Mouse (Mus musculus) left cerebral cortex, adult 11 months (tissue): Measurements from ENCODE around the gene Hoxb5.

ENCODE experiments used
- DNase-seq: peaks from one replicate; pipeline ENCODE4 v3.0.0; 2022; ENCODE audit warnings: low spot score

The Hoxb5 gene

DNA sequence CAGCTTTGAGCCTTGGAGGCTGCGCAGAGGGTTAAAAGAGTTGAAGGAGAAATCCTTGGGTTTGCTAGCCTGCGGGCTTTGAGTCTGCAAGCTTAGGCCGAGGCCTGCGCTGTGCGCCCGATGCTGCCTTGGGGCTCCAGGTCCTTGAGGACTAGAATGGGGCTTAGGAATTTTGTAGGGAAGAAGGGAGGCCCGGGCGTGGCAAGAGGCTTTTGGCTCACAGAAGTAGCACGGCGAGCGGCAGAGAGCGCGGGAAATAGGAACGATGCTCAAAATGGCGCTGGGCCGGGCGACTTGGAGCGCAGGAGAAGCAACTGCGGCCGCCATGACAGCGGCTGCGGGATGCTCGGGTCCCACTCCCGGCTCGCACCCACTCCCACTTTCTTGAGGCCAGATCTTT is 51.2 kb downstream of the Hoxb5 start:
- DNase-seq: no peak

DNA sequence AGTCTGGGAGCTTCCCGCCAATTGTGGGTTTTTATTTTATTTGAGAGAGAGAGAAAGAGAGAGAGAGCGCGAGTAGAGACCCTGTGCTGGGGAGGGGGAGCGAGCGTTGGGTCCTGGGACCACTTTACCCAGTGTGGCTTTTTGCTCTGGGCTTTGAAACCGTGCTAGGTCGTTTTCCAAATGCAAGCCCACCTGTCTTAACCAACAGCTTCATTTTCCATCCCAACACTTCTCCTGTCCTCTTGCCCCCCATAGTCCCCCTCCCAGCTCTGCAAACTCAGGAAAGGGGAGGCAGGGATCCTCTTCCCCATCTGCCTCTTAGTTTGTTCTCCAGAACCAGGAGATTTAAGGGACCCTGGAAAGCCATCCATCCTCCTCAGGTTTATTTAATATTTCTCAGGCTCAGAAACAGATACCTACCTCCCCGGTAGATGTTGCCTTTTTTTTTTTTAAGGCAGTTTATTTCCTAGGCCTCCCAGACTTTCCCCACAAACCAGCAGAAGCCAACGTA is 51.7 kb downstream of the Hoxb5 start:
- no peak for DNase-seq
